Mouse (Mus musculus): ENCODE results near the gene Thada.

Thada gene

DNA sequence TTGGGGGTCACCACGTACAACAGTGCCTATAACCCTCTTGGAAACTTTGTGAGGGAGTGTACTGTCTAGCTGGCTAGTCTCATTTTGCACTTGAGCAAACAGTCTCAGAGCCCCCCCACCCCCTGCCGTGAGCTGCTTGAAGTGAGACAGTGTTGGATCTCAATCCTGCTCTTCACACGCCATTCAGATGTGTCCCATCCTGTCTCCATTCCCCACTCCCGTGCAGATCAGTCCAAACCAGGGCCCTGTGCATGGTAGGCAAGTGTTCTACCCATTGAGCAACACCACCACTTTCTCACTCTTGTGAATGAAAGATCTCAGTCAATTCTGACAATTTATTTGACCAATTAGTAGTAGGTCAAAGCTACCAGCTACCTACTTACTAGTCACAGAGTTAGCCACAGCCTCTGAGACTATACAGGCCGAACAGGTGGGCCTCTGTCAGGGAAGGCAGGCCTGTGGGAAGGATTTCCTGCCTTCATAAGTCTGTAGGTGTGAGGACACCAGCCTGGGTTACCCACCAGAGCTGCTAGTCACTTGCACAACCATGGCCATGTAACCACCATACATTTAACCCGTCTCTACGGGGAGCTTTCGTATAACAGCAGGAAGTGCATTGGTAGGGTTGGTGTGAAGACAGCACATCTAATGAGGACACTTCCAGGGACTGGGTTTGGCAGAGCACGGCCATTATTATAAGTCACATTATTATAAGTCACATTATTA, 299.7 kb downstream of the Thada start:
- intact Hi-C loops (cut with DNase I): no loop called here

DNA sequence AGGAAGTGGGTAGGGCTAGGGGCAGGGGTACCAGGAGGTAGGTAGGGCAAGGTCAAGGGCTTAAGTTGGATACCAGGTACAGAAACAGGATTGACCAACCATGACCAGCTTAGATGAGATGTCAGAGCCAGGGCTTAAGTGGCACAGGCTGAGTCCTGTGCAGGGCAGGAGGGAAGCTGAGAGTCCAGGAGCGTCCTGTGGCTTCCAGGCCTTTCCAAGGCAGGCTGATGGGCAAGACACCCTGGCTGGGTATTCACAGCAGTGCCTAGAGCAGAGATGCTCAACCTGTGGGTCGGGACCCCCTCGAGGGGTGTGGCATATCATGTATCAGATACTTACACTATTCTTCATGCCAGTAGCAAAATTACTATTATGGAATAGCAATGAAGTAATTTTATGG, 300.3 kb downstream of the Thada start:
- intact Hi-C loops (cut with DNase I): no loop called here

DNA sequence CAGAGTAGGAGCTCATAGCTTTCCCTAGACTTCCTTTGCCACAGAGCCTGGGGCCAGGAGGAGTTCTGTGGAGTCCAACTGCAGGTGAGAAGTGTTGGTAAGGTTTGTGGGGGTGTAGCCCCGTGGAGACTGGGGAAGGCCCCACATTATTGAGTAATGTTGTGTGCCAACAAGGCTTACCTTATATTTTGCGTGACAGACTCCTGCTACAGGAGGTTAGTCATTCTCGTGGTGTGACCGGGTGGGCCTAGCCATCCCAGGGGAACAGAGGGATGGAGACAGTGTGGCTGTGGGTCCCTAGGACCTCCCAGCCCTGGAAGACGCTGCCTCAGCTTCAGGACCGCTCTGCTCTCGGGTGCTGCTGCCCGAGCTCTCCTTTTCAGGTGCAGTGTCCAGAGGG, 301.9 kb downstream of the Thada start:
- intact Hi-C loops (cut with DNase I): no loop called here

DNA sequence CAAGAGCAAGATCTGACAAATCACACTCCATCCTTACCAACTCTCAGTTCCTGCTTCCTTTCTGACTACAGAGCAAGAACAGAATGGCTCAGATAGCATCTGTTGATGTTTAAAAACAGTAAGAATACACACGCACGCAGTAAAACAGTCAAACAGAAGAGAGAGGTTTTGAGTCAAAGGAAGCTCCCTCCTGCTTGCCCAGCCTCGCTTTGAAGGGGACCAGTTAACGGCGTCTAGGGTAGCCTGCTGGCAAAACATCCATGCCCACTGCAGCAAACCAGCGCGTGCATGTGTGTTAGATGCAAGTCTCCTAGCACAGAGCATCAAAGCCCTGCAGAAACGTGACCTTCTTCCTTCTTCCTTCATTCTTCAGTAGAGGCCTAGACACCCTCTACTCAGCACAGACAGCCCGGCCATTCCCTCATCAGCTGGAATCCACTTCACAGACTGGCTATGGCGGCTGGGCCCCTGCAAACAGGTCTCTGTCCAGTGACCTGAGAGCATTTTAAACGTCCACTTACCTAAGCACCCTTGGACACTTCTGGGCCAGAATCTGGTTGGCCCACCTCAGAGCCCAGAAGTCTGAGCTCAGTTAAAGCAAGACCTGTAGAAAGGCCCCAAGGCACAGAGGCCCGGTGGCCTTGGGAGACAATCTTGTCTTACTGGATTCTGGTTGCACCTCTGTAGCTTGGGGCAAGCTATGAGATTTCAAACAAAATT, 302.8 kb downstream of the Thada start:
- intact Hi-C loops (cut with DNase I): no loop called here

DNA sequence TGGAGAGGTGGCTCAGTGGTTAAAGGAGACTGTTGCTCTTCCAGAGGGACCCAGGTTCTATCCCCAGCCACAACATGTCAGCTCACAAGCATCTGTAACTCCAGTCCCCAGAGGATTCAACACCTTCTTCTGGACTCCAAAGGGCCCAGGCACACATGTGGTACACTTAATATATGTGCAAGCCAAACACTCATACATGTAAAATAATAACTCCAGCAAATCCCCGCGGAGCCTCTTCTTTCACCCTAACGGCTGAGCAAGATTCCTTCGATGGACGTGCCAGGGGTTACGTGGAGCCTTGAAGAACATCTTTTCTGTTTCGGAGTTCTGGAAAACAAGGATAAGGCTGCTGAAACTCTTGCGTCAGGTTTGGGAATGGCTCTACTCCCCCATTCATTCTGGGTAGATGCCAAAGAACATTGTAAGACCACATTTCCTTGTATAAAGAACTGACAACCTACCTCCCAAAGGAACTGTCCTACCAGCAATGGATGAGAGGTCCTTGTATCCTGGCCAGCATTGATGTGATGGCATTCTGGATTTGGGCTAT, 303.7 kb downstream of the Thada start:
- intact Hi-C loops (cut with DNase I): no loop called here

DNA sequence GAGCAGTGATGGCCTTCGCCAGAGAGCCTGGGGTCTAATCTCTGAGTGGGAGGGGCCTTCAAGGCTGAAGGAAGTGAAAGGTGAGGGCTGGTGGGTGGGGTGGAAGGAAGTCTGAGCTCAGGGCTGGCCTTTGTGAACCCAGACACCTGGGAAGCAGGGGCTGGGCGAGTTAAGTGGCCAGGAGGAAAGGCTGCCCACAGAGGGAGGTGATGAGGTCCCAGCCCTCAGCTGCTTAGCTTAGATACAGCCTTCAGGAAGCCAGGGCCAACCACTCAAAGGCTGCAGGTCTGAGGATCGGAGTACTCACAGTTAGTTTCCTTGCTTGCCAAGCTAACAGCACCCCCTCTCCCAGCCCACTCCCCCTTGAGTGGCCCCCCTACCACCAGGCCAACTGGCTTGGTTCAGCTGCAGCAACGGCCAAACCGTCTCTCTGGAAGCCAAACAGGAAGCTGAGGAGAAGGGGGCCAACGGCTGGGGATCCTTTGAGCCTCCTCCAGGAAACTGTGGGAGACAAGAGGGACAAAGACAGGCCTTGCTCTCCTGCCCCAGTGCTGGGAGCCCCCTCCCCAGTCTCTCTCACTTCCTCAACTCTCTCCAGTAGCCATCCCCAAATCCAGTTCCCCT, 304.7 kb downstream of the Thada start:
- intact Hi-C loops (cut with DNase I): no loop called here

DNA sequence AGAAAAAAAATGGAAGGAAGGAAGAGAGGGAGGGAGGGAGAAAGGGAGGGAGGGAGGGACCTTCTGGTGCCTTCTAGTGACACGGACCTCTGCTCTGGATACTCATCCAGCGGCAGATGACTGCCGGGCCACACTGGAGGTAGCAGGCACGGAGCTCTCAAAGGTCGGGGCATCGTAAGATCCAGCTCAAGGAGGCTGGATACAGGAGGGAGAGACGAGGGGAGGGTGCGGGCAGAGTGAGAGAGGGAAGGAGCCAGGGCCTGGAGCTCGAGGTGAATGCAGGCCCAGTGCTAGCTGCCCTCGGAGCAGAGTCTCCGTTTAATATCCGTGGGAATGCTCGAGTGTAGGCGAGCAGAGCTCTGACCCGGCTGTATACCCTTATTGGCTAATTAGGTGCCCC, 307.1 kb downstream of the Thada start:
- intact Hi-C loops (cut with DNase I): no loop called here

DNA sequence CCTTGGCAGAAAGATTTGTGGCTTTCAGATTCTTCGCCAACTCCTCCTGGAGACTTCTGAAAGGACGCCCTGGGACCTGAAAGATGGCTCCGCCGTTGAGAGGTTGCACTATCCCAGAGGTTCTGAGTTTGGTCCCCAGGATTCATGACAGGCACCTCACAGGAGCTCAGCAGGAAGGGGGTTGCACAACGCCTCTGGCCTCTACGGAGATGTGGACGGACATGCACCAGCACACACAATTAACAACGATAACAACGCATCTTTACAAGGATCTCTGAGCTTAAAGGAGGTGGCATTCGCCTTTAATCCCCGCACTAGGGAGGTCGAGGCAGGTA, 307.6 kb downstream of the Thada start:
- intact Hi-C loops (cut with DNase I): no loop called here

DNA sequence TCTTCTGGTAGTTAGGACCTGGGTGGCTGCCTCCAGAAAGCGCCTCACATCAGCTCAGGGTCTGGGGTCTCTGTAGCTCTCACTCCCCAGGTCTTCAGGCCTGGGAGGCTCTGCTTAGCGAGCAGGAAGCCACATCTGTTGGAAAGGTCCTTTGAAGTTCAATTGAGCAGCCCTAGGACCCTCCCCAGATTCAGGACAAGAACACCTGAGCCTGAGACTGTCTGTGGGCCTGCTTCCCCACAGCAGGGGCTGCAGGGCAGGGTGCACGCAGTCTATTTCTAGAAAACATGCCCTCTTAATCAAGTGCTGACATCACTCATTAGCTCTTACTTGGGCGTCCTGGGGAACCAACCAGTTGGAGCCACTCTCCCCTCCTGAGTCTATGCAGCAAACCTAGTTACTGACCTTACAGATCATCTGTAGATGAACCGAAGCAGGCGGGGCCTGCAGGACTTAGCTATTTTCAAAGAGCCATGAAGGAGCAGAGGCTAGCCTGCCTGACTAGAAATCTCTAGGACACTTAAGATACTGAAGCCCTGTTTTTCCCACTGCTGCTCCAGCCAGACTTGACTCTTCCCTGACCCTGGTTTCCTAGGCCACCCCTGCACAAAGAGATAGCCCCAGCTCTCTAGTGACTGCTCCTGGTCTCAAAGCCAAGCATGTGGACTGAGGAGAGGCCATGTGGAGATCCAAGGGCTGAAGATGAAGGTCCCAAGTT, 308.1 kb downstream of the Thada start:
- intact Hi-C loops (cut with DNase I): no loop called here

DNA sequence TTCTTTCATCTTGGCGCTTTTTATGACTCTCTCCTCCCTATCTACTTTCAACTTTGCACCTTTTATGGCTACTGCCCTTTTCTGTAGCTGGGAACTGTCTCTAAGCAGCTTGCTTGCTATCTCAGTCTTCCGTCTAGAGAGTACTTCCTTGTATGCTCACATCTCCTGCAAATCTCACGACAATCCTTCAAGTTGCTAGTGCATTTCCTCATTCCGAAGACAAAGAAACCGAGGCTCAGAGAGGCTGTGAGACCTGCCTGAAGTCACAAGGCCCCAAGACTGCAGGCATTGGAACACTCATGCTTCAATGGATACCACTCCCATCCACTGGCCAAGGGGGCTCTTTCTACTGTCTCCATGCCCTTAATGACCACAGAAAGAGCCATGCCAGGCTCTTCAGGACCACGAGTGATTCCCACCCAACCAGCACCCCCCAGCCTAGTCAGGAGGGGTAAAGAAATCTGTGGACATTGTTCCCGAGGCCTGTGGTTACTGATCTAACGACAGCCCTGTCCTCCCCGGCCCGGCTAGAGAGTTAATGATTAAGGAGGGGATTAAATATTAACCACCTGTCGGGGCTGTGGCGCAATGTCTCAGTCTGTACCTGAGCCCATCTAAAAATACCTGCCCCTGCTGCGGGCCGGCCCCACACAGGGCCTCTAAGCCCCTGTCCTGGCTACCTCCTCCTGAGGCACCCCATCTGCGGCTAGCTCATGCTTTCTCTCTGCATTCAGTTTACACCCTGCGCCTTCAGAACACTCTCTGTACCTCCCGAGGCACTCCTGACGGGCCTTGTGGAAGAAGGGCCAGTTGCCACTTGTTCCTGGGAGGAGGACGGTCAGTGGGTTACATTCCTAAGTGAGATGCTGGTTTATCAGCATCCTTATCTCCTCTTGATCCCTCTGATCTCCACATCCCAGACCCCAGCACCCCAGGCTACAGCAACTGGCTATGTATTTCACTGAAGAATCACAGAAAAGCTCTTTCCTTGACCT, 309.0 kb downstream of the Thada start:
- intact Hi-C loops (cut with DNase I): no loop called here

DNA sequence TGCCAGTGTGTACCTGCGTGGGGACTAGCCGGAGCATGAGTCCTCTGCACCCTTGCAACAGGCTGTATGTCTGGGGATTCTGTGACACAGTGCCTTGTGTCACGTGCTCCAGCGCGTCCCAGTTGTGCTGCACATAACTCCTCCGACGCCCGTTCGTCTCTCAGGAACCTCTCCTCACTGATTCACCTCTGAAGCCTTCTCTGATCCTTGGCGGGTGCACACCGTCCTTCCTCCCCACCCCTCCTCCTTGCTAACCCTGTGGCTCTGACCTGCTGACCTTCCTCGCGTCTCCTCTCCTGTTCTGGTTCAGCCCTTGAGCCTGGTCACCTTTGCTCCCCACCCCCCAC, 309.8 kb downstream of the Thada start:
- intact Hi-C loops (cut with DNase I): no loop called here

DNA sequence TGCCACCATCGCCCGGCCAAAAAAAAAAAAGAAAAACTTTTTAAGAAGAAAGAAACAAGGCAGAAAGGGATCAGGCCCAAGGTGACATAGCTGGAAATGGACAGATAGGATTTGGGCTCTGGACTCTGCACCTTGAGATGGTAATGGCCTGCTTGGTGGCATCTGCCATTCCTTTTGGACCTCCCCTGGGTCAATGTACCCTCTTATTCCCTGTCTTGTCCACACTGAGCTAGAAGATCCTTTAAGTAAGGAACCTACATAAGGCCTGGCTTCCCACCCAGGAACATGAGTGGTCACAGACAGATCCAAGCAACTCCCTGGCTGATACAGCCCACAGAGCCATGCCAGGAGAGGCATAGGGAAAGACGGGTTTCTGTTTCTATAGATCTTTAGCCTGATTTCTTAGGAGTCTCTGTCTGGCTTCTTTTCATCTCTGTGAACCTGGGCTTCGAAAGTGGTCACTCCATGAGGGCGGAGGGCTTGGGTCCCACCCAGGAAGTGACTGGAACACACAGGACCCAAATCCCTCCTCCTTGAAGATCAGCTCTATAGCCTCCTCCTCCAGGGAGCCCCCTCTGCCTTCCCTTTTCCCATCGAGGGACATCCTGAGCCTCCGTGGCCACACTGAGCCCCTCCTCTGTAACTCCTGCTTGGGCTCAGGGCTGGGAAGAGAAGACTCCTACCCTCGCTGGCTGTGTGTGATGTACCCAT, 310.3 kb downstream of the Thada start:
- intact Hi-C loops (cut with DNase I): no loop called here

DNA sequence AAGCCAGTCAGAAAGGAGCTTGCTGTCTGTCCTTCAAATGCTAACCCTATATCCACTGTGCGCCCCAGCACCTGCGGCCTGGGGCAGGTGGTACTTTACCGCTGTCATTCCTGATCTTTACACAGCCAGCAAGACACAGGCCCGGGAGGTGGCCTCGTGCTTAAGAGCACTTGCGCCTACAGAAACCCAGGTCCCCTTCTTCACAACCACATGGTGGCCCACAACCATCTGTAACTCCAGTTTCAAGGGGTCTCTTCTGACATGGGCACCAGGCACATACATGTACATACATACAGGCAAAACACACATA, 311.0 kb downstream of the Thada start:
- intact Hi-C loops (cut with DNase I): no loop called here

DNA sequence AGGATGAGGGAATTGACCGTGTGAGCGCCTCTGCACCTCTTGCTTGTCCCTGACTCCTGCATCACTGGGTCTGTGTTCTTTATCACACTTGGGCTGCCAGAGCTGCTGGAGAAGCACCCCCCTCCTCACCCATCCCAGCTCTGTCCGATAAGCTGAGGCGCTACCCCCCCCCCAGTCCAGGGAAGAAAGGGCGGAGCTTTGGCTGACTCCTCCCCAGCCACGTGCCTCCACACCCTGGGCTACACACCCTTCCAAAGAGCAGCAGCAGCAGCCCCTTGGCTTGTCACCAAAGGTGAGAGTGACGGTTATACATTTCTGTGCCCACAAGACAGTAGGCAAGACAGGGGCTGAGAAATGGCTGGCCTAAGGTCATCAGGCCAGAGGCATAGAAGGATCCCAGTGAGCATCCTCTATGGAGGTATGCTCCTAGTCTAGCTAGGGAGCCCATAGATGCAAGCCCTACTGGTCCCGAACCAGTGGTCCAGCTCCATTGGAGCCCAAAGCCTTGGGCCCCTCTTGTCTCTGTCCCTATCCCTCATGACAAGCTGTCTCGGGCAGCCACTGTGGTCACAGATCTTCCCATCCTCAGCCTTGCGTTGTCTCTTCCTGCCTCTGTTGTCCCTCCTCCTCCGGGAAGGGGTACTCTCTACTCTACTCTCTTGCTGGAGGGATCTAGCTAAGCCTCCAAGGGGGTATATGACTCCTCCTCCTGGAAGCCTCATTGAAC, 311.5 kb downstream of the Thada start:
- intact Hi-C loops (cut with DNase I): no loop called here

DNA sequence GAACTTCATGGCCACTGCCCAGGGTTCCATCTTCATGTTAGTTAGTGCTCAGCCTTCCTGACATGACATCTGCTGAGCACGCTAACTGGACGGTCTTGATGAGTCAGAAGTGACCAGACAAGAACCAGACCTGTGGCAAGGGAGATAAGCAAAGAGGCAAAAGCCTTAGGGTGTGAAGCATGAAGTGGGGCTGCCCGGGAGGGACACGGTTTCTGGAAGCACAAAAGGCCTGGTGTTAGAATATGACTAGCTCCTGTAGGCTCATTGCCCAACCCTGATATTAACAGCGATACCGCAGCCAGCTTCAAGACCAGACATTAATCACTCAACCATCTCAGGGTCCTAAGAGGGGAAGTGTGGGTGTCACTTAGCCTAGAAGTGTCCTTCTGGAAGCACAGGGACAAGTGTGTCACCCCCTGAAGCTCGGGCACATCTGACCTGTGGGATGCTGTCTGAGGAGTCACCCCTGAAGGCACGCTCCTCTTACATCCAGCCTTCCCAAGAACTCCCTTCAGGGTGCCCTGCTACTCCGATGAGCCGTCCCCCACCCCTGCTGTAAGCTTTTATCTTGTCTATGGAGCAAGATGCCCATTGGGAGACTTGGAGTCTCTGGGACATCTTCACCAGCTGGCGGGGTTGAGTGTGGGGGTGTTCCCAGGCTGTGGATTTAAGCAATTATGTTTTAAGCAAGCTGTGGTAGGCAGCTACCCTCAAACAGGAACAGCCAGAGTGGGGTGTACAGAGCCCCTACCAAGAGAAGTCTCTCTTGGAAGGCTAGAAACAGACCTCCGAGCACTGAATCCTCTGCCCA, 312.8 kb downstream of the Thada start:
- intact Hi-C loops (cut with DNase I): no loop called here

DNA sequence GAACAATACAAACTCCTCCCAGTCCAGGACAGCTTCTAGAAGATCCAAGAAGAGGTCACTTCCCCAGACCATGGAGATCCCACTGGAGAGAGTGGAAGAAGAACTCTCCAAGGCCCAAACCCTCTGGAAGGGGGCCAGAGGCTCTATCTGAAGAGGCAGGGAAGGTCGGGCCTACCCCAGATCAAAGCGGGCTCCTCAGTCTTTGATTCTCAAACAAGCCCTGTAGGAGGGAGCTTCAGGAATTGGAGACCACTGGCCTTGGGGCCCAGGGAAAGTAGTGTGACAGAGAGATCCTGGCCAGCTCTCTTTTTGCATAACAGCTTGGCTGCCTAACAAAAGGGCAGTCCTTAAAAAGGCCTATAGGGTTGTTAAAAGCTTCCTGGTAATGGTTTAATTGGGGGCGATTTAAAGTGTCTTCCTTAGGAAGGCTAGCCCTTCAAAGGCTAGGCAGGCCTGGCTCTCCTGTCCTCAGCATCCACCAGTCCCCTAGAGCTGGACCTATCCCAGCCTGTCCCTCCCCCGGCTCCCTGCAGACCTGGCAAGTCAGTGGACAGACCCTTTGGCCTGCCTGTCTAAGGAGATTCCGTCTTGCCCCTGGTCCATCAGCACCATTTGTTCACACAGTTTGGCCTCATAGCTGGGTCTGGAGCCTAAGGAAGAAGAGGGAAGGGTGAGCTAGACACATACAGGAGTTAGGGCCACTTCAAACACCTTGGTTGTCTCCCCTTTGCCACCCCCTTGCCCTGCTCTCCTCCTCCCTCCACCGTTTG, 313.6 kb downstream of the Thada start:
- intact Hi-C loops (cut with DNase I): no loop called here

DNA sequence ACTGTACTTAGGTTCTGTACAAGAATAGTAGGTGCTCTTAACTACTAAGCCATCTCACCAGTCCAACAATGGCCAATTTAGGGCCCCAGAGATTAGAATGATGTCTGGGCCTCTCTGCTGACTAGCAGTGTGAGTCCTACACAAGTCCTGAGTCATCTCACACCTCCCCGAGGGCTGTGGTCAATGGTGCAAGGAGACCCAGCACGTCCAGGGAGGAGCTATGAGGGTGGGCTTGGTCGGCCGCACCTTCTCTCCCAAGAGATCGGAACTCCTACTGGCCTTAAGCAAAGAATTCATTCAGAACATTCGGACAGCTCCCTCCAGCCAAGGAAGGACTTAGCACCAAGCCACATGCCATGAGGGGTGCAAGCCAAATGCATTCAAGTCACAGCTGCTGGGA, 314.7 kb downstream of the Thada start:
- intact Hi-C loops (cut with DNase I): no loop called here

DNA sequence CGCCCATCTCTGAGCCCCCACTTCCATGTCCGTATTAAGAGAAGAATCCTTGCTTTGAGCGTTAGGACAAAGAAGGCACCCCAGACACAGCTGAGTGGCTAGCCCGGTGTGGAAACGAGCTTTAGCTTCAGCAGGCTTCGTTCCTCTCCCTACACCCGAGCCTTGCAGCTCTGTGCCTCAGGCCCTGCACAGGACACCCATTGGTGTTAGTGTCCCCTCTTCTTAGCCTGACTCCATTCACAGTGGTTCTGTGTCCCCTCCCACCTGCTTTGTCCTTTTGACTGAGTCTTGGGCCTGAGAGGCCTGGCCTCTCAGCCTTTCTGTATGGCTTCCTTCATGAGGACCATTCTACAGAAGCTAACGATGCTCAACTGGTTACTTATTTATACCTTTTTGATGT, 315.7 kb downstream of the Thada start:
- intact Hi-C loops (cut with DNase I): no loop called here
